Mouse (Mus musculus): Measurements from ENCODE around the gene Cpa2. TPM values are rescaled to one million over a fixed set of nuclear protein-coding genes. Genes with fewer than 3 reads are reported as not detected.

Cpa2 gene
- polyA plus RNA-seq, 1 experiment from 2014 or later: not detected

- CTCF ChIA-PET: interaction anchor here (1.3 kb wide), 1 partner anchor 13 kb away, joined by 4 read pairs; no protein-coding TSS in a partner anchor
- DNase-seq (ENCODE audit: low read depth, low spot score) (no peak), ATAC-seq (no peak)
- in situ Hi-C loops (cut with MboI; ENCODE audit: low pct_unique_long_range_greater_than_20kb): loop anchor here (10.0 to 25.0 kb wide), 2 partner anchors 388 to 460 kb away; partner anchors contain the start of gene Tsga13
- no peak for TF ChIP-seq CTCF (IDR thresholded peaks at IDR 0.05)
- POLR2A ChIA-PET: no interaction called here
- H3K27me3 ChIP-seq: peaks cover 3% of the 10 kb centered on the region
Observed at GRCm38 (mm10) chr6:30526586-30527515, 14.5 kb upstream of the Cpa2 start.

DNA sequence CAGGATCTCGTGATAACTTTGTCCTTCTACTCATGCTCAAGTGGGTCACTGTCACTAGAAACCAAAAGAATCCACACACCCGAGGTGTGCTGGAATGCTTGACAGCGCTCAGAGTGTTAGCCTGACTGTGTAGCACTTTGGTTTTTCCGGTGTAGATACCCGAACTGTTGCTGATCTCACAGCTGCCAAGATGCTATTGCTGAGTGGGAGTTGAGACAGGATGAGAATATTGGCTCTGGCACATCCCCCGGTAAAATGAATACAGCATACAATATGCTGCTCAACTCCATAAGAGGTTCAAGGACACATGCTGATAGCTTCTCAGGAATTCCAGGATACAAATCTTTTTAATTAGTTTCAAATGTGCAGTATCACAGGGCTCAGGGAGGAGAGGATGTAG, 12.6 kb upstream of the Cpa2 start:
- ATAC-seq (no peak), DNase-seq (ENCODE audit: low read depth, low spot score) (no peak)
- CTCF ChIA-PET: interaction anchor here (1.2 to 1.3 kb wide), 2 partner anchors 11 to 454 kb away, joined by 3 read pairs; no protein-coding TSS in a partner anchor
- H3K27me3 ChIP-seq: peaks cover 8% of the 10 kb centered on the region
- POLR2A ChIA-PET: no interaction called here
- in situ Hi-C loops (cut with MboI; ENCODE audit: low pct_unique_long_range_greater_than_20kb): loop anchor here (10.0 to 25.0 kb wide), 2 partner anchors 386 to 459 kb away; partner anchors contain the start of gene Tsga13
- TF ChIP-seq CTCF (IDR thresholded peaks at IDR 0.05): no peak

- peaks cover 8% of the 10 kb centered on the region for H3K27me3 ChIP-seq
- ATAC-seq (no peak), DNase-seq (ENCODE audit: low read depth, low spot score) (no peak)
- ChIA-PET POLR2A (no interaction called here), CTCF (interaction anchor here (0.6 to 1.3 kb wide), 9 partner anchors 8 to 496 kb away, joined by 3 to 6 read pairs (median 4); no protein-coding TSS in a partner anchor)
- in situ Hi-C loops (cut with MboI; ENCODE audit: low pct_unique_long_range_greater_than_20kb): loop anchor here (5.0 to 25.0 kb wide), 2 partner anchors 452 to 502 kb away; no protein-coding TSS in a partner anchor
- TF ChIP-seq CTCF (IDR thresholded peaks at IDR 0.05): peak; percentile 85
Observed at GRCm38 (mm10) chr6:30535340-30535739, 6.0 kb upstream of the Cpa2 start.

DNA sequence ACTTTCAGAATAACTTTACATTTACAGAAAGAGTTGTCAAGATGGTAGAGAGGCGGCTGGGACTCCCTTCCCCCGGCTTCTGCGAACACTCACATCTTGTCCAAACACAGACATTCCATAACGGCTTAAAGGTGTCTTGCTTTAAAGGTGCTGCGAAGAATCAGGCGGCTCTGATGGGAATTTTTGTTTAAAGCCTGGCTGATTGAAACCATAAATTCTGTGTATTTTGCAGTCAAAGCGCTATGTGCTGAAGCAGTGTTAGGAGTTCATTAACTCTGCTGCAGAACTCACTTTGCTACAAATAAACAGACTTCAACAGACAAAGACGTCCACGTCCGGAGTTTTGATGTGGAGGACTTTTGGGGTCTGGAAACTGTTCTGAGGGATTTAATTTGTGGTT, 3.1 kb upstream of the Cpa2 start:
- ATAC-seq (no peak), DNase-seq (ENCODE audit: low read depth, low spot score) (no peak)
- CTCF ChIA-PET: no interaction called here
- TF ChIP-seq CTCF (IDR thresholded peaks at IDR 0.05): no peak
- in situ Hi-C loops (cut with MboI; ENCODE audit: low pct_unique_long_range_greater_than_20kb): loop anchor here (5.0 to 25.0 kb wide), 2 partner anchors 449 to 499 kb away; no protein-coding TSS in a partner anchor
- POLR2A ChIA-PET: interaction anchor here (0.5 kb wide), 1 partner anchor 10 kb away, joined by 3 read pairs; no protein-coding TSS in a partner anchor
- no peaks in the 10 kb centered on the region for H3K27me3 ChIP-seq

- ChIA-PET CTCF (no interaction called here), POLR2A (interaction anchor here (0.5 kb wide), 1 partner anchor 9 kb away, joined by 3 read pairs; no protein-coding TSS in a partner anchor)
- no peak for TF ChIP-seq CTCF (IDR thresholded peaks at IDR 0.05)
- DNase-seq (ENCODE audit: low read depth, low spot score) (no peak), ATAC-seq (no peak)
- in situ Hi-C loops (cut with MboI; ENCODE audit: low pct_unique_long_range_greater_than_20kb): loop anchor here (5.0 to 25.0 kb wide), 2 partner anchors 449 to 499 kb away; no protein-coding TSS in a partner anchor
- no peaks in the 10 kb centered on the region for H3K27me3 ChIP-seq
Observed at GRCm38 (mm10) chr6:30538800-30539199, 2.6 kb upstream of the Cpa2 start.

GRCm38 (mm10) chr6:30542277-30542676, 895 bp downstream of the Cpa2 start:
- ChIA-PET CTCF (no interaction called here), POLR2A (no interaction called here)
- no peaks in the 10 kb centered on the region for H3K27me3 ChIP-seq
- in situ Hi-C loops (cut with MboI; ENCODE audit: low pct_unique_long_range_greater_than_20kb): loop anchor here (25.0 kb wide), 1 partner anchor 445 kb away; no protein-coding TSS in a partner anchor
- no peak for TF ChIP-seq CTCF (IDR thresholded peaks at IDR 0.05)
- DNase-seq (ENCODE audit: low read depth, low spot score) (no peak), ATAC-seq (no peak)

DNA sequence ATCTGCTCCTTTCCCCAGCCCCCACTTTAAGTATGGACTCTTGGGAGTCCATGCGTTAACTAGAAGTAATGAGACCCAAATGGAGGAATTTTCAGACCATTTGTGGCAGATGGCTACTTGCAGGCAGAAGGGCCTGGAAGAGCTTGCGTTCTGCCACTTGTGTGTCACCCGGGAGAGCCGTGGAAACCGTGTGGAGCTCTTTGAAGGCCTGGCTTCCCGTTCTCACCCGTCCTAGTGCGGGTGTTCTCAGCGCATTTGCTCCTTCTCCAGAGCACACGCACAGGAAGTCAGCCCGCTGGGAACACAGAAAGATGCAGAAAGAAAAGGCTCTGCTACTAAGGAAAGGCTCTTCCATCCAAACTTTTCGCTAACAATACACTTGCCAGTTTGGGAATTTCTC, 1.7 kb downstream of the Cpa2 start:
- in situ Hi-C loops (cut with MboI; ENCODE audit: low pct_unique_long_range_greater_than_20kb): loop anchor here (25.0 kb wide), 1 partner anchor 444 kb away; no protein-coding TSS in a partner anchor

GRCm38 (mm10) chr6:30543851-30544250, 2.5 kb downstream of the Cpa2 start:
- H3K27me3 ChIP-seq: no peaks in the 10 kb centered on the region
- ATAC-seq (no peak), DNase-seq (ENCODE audit: low read depth, low spot score) (no peak)
- no peak for TF ChIP-seq CTCF (IDR thresholded peaks at IDR 0.05)
- CTCF ChIA-PET: interaction anchor here (0.7 to 1.1 kb wide), 3 partner anchors 8 to 26 kb away, joined by 3 read pairs; partner anchors contain the start of gene Cpa4
- in situ Hi-C loops (cut with MboI; ENCODE audit: low pct_unique_long_range_greater_than_20kb): loop anchor here (25.0 kb wide), 1 partner anchor 443 kb away; no protein-coding TSS in a partner anchor
- POLR2A ChIA-PET: no interaction called here

More for the DNA sequence above, 1.7 kb downstream of the Cpa2 start:
- POLR2A ChIA-PET: no interaction called here
- CTCF ChIA-PET: interaction anchor here (0.8 to 1.1 kb wide), 2 partner anchors 7 to 25 kb away, joined by 3 read pairs; partner anchors contain the start of gene Cpa4
- TF ChIP-seq CTCF (IDR thresholded peaks at IDR 0.05): no peak
- no peaks in the 10 kb centered on the region for H3K27me3 ChIP-seq
- ATAC-seq (no peak), DNase-seq (ENCODE audit: low read depth, low spot score) (no peak)

- in situ Hi-C loops (cut with MboI; ENCODE audit: low pct_unique_long_range_greater_than_20kb): loop anchor here (25.0 kb wide), 1 partner anchor 442 kb away; no protein-coding TSS in a partner anchor
- H3K27me3 ChIP-seq: no peaks in the 10 kb centered on the region
- ChIA-PET POLR2A (no interaction called here), CTCF (no interaction called here)
- DNase-seq (ENCODE audit: low read depth, low spot score) (no peak), ATAC-seq (no peak)
- no peak for TF ChIP-seq CTCF (IDR thresholded peaks at IDR 0.05)
Observed at GRCm38 (mm10) chr6:30545689-30546088, 4.3 kb downstream of the Cpa2 start.

DNA sequence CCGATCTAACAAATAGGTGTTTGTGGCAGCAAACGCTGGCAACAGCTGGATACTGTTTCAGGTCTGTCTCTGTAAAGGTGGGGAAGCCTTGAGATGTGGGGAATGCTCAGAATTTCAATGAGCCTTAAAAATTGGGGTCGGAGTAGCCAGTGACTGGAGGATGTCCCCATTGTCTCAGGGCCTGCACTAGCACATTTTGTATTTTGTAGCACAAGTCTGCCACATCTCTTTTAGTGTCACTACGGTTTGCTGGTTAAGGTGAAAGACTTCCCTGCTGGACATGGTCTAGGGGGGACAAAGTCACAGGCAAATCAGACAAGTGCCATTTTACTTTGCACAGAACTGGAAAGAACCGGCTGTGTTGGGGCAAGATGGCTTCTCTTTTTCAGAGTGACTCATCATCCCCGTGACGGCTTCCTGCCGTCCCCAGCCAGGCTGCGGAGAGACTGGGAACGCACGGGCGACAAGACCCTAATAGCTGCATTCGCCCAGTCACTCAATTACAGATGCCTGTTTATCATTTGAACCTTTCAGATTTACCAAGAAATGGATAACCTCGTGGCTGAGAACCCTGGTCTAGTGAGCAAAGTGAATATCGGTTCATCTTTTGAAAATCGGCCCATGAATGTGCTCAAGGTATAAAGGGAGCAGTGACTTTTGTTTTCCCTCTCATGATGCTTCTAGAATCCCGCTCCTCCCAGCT, 5.3 kb downstream of the Cpa2 start:
- no peak for ATAC-seq
- DNase-seq (ENCODE audit: low read depth, low spot score): no peak
- H3K27me3 ChIP-seq: no peaks in the 10 kb centered on the region
- POLR2A ChIA-PET: no interaction called here
- TF ChIP-seq CTCF (IDR thresholded peaks at IDR 0.05): no peak
- in situ Hi-C loops (cut with MboI; ENCODE audit: low pct_unique_long_range_greater_than_20kb): loop anchor here (25.0 kb wide), 1 partner anchor 441 kb away; no protein-coding TSS in a partner anchor
- CTCF ChIA-PET: no interaction called here

All from Patski (cell line).